Mouse (Mus musculus): Measurements from ENCODE around the gene Oasl1.
"Not testable (repeated sequence)": the region's sequence is repeated elsewhere in the genome, so short reads cannot be mapped to it uniquely, and the experiment has no call there.

Oasl1 gene

GRCm38 (mm10) chr5:114922998-114923473 lies at the start of gene Oasl1:
Oasl1 (plus strand) TSS chr5:114923240.
- DNase-seq (ENCODE audit: low spot score in 2 of 2): peak; percentile 56 to 72

- peak; percentile 28 to 32 for DNase-seq (ENCODE audit: low spot score in 2 of 2)
These were observed 47.2 kb upstream of the Oasl1 start for GRCm38 (mm10) chr5:114875858-114876257.

- no peak for DNase-seq (ENCODE audit: low spot score in 2 of 2)
These were observed 46.7 kb upstream of the Oasl1 start for GRCm38 (mm10) chr5:114876331-114876730.

DNA sequence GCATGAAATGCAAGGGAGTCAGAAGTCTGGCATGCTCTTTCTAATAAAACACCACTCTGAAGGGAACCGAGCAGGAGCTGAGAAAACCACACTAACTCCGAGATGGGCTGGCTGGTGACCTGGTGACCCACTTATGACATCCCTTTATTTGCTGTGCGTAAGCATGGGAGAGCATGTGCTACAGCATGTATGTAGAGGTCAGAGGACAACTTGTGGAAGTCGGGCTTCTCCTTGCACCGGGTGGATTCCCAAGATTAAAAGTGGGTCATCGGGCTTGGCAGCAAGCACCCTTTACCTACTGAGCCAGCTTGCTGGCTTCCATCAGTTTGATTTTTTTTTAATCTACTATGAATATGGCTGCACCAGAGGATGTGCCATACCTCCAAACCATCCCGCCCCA lies 45.6 kb upstream of the Oasl1 start:
- DNase-seq (ENCODE audit: low spot score in 2 of 2): no peak

GRCm38 (mm10) chr5:114879399-114879798 lies 43.6 kb upstream of the Oasl1 start:
- DNase-seq (ENCODE audit: low spot score in 2 of 2): no peak

DNA sequence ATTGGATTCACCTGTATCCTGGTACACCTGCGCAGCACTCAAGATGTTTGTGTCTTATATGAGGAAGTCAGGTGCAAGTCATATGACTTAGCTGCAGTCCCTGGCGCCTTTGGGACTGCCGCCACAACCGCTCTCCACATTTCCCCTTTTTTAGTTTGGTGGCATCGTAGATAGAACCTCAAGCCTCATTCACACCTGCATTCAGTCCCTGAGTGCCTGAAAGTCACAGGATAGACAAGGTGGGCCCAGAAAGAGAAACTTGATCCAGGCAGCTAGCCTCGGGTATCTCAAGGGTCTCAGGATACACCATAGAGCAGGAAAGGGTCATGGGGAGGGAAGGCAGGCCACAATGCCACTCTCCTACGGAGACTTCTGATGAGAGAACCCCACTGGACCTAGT lies 40.7 kb upstream of the Oasl1 start:
- DNase-seq (ENCODE audit: low spot score in 2 of 2): peak in 1 of 2 experiments; percentile 28

GRCm38 (mm10) chr5:114883022-114883421 lies 40.0 kb upstream of the Oasl1 start:
- DNase-seq (ENCODE audit: low spot score in 2 of 2): no peak

DNA sequence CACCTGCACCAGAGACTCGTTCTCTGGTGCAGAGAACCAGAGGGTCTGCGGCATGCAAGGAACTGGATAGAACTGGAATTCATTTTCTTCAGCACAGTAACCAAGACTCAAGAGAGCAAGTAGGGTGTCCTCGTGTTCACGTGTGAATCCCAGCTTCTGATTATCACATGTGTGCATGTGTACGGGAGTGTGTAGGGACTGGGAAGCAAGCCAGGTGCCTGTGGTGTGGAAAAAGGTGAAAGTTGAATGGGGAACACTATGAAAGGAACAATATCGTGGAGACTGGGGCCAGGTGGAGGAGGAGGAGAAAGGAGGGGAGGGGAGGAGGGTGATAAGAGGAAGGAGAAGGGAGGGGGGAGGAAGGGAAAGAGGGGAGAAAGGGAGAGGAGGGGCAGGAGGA lies 36.2 kb upstream of the Oasl1 start:
- DNase-seq (ENCODE audit: low spot score in 2 of 2): no peak

- no peak for DNase-seq (ENCODE audit: low spot score in 2 of 2)
These were observed 34.0 kb upstream of the Oasl1 start for GRCm38 (mm10) chr5:114888995-114889394.

GRCm38 (mm10) chr5:114895542-114895941 lies 27.5 kb upstream of the Oasl1 start:
- DNase-seq (ENCODE audit: low spot score in 2 of 2): no peak

DNA sequence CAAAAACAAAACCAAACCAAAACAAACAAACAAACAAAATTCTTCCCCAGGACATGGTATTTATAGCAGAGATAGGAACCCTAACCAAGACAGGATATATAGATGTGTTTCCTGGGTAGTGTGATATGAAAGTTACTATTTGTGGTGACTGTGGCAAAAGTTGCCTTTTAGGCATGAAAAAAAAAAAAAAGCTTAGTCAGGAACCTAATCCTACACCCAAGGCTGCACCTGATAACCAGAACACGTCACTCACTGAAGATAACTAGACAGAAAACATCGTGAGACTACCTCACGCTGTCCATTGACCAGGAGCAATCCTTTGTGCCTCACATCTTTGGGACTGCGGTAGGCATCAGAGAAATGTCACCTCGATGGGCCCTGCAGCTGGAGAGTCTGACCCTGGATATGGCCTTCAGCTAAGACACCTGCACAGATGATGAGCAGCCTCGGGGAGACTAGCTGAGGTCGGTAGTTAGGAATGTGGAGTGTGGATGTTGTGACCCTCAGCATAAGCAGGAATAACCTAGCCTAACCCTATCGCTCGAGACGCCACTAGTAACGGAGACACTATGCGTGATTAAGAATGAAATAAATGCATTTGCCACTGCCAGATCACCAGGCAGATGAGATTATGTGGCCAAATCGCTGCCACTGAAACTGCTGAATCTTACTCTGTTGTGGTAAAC lies 26.2 kb upstream of the Oasl1 start, which contains the start of gene Oasl2:
TSS of gene Oasl2 (plus strand) at position 249 of the 686 bp plus-strand sequence.
- DNase-seq (ENCODE audit: low spot score in 2 of 2): no peak

DNA sequence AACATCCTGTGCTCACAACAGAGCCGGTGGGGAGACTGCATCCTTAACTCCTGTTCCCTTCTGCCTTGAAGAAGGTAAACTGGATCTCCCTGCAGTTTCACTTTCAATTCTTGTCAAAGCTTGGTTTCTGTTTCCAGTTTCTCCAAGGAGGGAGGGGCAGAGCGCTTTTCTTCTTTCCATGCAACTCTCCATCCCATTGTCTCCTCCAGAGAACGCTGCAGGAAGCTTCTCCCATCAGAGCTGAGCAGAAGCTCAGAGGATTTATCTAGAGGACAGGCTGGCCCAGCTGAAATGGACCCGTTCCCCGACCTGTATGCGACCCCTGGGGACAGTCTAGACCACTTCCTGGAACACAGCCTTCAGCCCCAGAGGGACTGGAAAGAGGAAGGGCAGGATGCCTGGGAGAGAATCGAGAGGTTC lies 25.7 kb upstream of the Oasl1 start:
- DNase-seq (ENCODE audit: low spot score in 2 of 2): no peak

GRCm38 (mm10) chr5:114898857-114899256 lies 24.2 kb upstream of the Oasl1 start:
- DNase-seq (ENCODE audit: low spot score in 2 of 2): no peak

- DNase-seq (ENCODE audit: low spot score in 2 of 2): peak; percentile 36
These were observed 20.6 kb upstream of the Oasl1 start for GRCm38 (mm10) chr5:114902413-114902812.

- no peak for DNase-seq (ENCODE audit: low spot score in 2 of 2)
These were observed 14.3 kb upstream of the Oasl1 start for GRCm38 (mm10) chr5:114908598-114909305.

- DNase-seq (ENCODE audit: low spot score in 2 of 2): no peak
These were observed 9.4 kb upstream of the Oasl1 start for GRCm38 (mm10) chr5:114913686-114914085.

- no peak for DNase-seq (ENCODE audit: low spot score in 2 of 2)
These were observed 8.2 kb upstream of the Oasl1 start for GRCm38 (mm10) chr5:114914855-114915254.

DNA sequence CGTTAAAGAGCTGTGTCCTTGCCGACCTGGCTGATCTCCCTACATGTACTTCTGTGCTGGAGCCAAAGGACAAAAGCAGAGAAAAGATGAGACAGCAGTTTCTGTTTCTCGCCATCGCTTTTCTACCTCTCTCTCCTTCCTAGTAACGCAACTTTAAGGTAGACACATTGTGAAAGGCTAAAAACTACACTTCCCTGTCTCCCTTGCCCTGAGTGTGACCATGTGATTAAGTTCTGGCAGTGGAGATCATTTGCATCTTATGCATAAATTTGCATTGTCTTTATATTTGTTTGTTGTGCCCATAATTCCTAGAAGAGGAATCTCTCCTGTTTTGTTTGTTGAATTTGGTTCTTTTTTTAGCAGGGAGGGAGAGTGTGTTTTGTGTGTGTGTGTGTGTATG lies 7.2 kb upstream of the Oasl1 start:
- DNase-seq (ENCODE audit: low spot score in 2 of 2): no peak

GRCm38 (mm10) chr5:114916777-114917176 lies 6.3 kb upstream of the Oasl1 start:
- peak; percentile 70 to 75 for DNase-seq (ENCODE audit: low spot score in 2 of 2)

DNA sequence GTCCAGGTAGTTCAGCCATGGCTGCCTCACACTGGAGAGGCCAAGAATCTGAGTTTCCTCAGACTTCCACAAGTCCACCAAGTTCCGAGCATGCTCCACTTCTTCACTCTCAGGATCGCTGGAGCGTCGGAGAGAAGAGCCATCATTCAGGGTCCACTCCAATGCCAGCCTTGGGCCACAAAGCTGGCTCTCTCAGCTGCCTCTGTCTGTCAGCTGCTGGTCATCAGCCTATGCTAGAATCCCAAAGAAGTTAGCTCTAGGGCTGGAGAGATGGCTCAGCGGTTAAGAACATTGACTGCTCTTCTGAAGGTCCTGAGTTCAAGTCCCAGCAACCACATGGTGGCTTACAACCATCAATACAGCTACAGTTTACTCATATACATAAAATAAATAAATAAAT lies 5.7 kb upstream of the Oasl1 start:
- DNase-seq (ENCODE audit: low spot score in 2 of 2): not testable (repeated sequence)

DNA sequence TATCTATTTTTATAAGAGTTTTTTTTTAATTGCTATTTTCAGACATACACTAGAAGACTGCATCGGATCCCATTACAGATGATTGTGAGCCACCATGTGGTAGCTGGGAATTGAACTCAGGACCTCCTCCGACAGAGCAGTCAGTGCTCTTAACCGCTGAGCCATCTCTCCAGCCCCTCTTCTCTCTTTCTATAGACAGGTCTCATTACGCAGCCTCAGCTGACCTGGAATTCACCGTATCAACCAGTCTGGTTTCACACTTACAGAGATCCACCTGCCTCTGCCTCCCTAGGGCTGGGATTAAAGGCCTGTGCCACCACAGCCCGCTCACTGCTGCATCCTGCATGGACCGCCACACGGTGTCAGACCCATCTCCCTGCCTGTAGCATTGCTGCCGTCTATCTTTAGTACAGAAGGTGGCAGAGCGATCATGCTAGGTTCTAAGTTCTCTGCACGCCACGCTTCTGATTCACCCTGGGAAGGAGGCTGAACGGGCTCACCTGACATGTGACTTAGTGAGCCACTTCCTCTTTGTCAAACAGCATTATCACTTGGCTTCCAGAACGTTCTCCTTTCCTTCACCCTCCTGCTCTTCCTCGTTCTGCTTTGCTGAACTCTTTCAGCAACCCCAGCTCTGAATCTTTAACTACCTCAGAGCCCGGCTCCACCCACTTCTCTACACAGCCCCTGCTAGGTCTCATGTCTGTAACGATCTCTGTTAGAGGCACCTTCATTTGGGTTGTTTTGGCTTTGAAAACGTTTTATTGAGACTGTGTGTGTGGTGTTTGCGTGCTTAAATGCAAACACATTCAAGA lies 1.3 kb upstream of the Oasl1 start:
- DNase-seq (ENCODE audit: low spot score in 2 of 2): peak; percentile 86 to 87

DNA sequence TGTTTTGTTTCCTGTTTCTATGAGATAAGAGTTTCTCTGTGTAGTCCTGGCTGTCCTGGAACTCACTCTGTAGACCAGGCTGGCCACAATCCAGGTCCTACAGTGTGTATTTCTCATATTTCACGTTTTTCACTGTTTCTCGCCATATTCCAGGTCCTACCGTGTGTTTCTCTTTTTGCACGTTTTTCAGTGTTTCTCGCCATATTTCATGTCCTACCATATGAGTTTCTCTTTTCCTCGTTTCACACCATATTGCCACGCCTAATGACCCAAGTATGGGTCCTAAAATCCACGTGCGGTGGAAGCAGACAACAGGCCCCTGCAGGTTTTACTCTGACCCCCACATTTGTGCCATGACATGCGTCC lies 691 bp upstream of the Oasl1 start:
- DNase-seq (ENCODE audit: low spot score in 2 of 2): no peak

All from spleen, postnatal 36 days (tissue).